ENCODE assay signal across 8 mouse cellular contexts in the genomic region with DNA sequence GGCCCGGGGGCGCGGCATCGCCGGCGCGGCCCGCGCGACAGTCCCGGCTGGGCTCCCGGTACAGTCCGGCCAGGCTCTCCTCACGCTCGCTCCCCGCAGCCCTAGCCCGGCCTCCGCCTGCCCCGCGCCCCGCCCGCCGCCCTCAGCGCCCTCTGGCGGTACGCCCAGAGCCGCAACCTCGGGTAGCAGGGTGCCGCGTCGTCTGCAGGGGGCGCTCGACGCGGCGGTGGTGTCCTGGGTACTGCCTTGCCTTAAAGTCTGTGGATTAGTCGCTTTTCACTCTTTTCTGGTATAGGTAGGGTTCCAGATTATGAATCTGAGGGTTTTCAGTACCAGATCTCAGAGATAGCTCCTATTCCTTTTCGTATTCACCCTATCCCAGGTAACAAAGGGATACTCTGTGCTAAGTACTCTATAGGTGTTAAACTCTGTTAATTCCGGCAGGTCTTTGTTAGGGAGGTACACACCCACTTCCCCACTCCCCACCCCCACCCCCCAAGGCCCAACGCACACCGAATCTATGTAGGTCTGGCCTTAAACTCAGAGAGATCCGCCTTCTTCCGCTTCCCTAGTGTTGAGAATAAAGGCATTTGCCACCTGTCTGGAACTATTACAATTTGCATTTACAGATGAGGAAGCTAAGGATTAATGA. TPM values are rescaled to one million over a fixed set of nuclear protein-coding genes. Genes with fewer than 3 reads are reported as not detected.
DNase-seq lines count a peak whose midpoint lies in the region; ATAC-seq and TF ChIP-seq lines count a peak whose summit lies in the region.

TSS of gene Myrf (minus strand) at position 95 of the 652 bp plus-strand sequence.

- H3K9ac ChIP-seq in heart, embryonic 12.5 days = peak within 1 kb of the TSS; percentile 75
- peak within 1 kb of the TSS; percentile 57 for H3K9ac ChIP-seq in kidney, embryonic 16.5 days (replicated peaks; ENCODE audit: low read length)
- peak within 1 kb of the TSS; percentile 67 for H3K9ac ChIP-seq in liver, embryonic 12.5 days
- H3K9ac ChIP-seq in stomach, embryonic 14.5 days (replicated peaks; ENCODE audit: low read depth, low read length) = peak within 1 kb of the TSS; percentile 67

- peaks cover 14% of the 10 kb centered on the region for H3K27me3 ChIP-seq in heart, embryonic 12.5 days (replicated peaks)
- H3K27me3 ChIP-seq in kidney, embryonic 16.5 days (ENCODE audit: insufficient read depth, low read length) = no peaks in the 10 kb centered on the region
- H3K27me3 ChIP-seq in liver, embryonic 12.5 days (replicated peaks) = peaks cover 45% of the 10 kb centered on the region
- H3K27me3 ChIP-seq in stomach, embryonic 14.5 days (ENCODE audit: control insufficient read depth, insufficient read depth, low read length) = no peaks in the 10 kb centered on the region

- peak; percentile 76 for ATAC-seq in heart, embryonic 12.5 days (ENCODE audit: insufficient number of reproducible peaks, low FRiP score)
- peak; percentile 85 for ATAC-seq in kidney, embryonic 16.5 days (ENCODE audit: low FRiP score, low TSS enrichment)
- peak; percentile 72 for ATAC-seq in liver, embryonic 12.5 days
- peak; percentile 76 for ATAC-seq in stomach, embryonic 14.5 days (ENCODE audit: insufficient number of reproducible peaks, insufficient read depth, low FRiP score, low read depth)

- WGBS in heart, embryonic 12.5 days = 7% methylated on average over 43 of the region's 43 CpGs
- 10% methylated on average over 31 of the region's 43 CpGs for WGBS in kidney, embryonic 16.5 days
- whole genome bisulfite sequencing in liver, embryonic 12.5 days (ENCODE audit: insufficient replicate concordance) = 7% methylated on average over 43 of the region's 43 CpGs
- 5% methylated on average over 42 of the region's 43 CpGs for WGBS in stomach, embryonic 14.5 days

- H3K36me3 ChIP-seq in heart, embryonic 12.5 days = no peaks in the 10 kb centered on the region
- no peaks in the 10 kb centered on the region for H3K36me3 ChIP-seq in kidney, embryonic 16.5 days (ENCODE audit: insufficient read depth, low read length)
- no peaks in the 10 kb centered on the region for H3K36me3 ChIP-seq in liver, embryonic 12.5 days
- no peaks in the 10 kb centered on the region for H3K36me3 ChIP-seq in stomach, embryonic 14.5 days (ENCODE audit: control insufficient read depth, insufficient read depth, low read length)

- H3K4me3 ChIP-seq in embryonic fibroblast, embryonic 13.5 days (ENCODE audit: insufficient read depth, low read length) = peak within 1 kb of the TSS; percentile 12; the same call in 1 of the 2 replicates
- H3K4me3 ChIP-seq in heart, embryonic 12.5 days = peak within 1 kb of the TSS; percentile 53
- peak within 1 kb of the TSS; percentile 52 for H3K4me3 ChIP-seq in kidney, embryonic 16.5 days (ENCODE audit: low read length)
- H3K4me3 ChIP-seq in liver, embryonic 12.5 days = peak within 1 kb of the TSS; percentile 54
- peak within 1 kb of the TSS; percentile 45 for H3K4me3 ChIP-seq in stomach, embryonic 14.5 days (ENCODE audit: low read depth, low read length)

- no peak within 1 kb of the TSS for H3K27ac ChIP-seq in embryonic fibroblast, embryonic 13.5 days (ENCODE audit: insufficient read depth, low read length)
- H3K27ac ChIP-seq in heart, embryonic 12.5 days (ENCODE audit: poor library complexity, severe bottlenecking) = peak within 1 kb of the TSS; percentile 45
- no peak within 1 kb of the TSS for H3K27ac ChIP-seq in kidney, embryonic 16.5 days (ENCODE audit: low read length)
- peak within 1 kb of the TSS; percentile 22; the same call in 1 of the 2 replicates for H3K27ac ChIP-seq in liver, embryonic 12.5 days
- H3K27ac ChIP-seq in stomach, embryonic 14.5 days (ENCODE audit: low read length) = peak within 1 kb of the TSS; percentile 35; the same call in 1 of the 2 replicates

- no peaks in the 10 kb centered on the region for H3K4me1 ChIP-seq in embryonic fibroblast, embryonic 13.5 days (ENCODE audit: control insufficient read depth, insufficient read depth, low read length)
- peaks cover 44% of the 10 kb centered on the region for H3K4me1 ChIP-seq in heart, embryonic 12.5 days (replicated peaks)
- peaks cover 14% of the 10 kb centered on the region for H3K4me1 ChIP-seq in kidney, embryonic 16.5 days (ENCODE audit: insufficient read depth, low read length)
- H3K4me1 ChIP-seq in liver, embryonic 12.5 days = peaks cover 42% of the 10 kb centered on the region
- peaks cover 14% of the 10 kb centered on the region for H3K4me1 ChIP-seq in stomach, embryonic 14.5 days (ENCODE audit: control insufficient read depth, insufficient read depth, low read length)

- peak within 1 kb of the TSS; percentile 77 for H3K4me2 ChIP-seq in heart, embryonic 12.5 days
- H3K4me2 ChIP-seq in kidney, embryonic 16.5 days (replicated peaks; ENCODE audit: low read depth, low read length) = peak within 1 kb of the TSS; percentile 61
- H3K4me2 ChIP-seq in liver, embryonic 12.5 days = peak within 1 kb of the TSS; percentile 85
- peak within 1 kb of the TSS; percentile 62 for H3K4me2 ChIP-seq in stomach, embryonic 14.5 days (replicated peaks; ENCODE audit: low read depth, low read length)

- TF ChIP-seq POLR2A in embryonic fibroblast, embryonic 13.5 days (IDR thresholded peaks at IDR 0.05; ENCODE audit: low read depth, low read length) = no peak

- peak; percentile 84 to 87 for DNase-seq in B cell, adult 2 months
- DNase-seq in brain, adult 2 months (ENCODE audit: low read depth, low spot score) = peak; percentile 75
- peak; percentile 84 for DNase-seq in naive thymus-derived CD4-positive, alpha-beta T cell, adult 2 months (ENCODE audit: low read depth)

- H3K9me3 ChIP-seq in heart, embryonic 12.5 days (replicated peaks) = no peaks in the 10 kb centered on the region
- H3K9me3 ChIP-seq in kidney, embryonic 16.5 days (ENCODE audit: low read length) = no peaks in the 10 kb centered on the region
- H3K9me3 ChIP-seq in liver, embryonic 12.5 days (replicated peaks) = no peaks in the 10 kb centered on the region
- H3K9me3 ChIP-seq in stomach, embryonic 14.5 days (ENCODE audit: control insufficient read depth, low read depth, low read length) = no peaks in the 10 kb centered on the region

- peak; percentile 98 for TF ChIP-seq CTCF in embryonic fibroblast, embryonic 13.5 days (IDR thresholded peaks at IDR 0.05; ENCODE audit: borderline replicate concordance, insufficient read depth, low read length)

RNA-seq across cellular contexts. Expression of gene Myrf, which starts in this region (rescaled TPM):
- polyA plus RNA-seq in embryonic fibroblast, embryonic 13.5 days (2011; ENCODE audit: insufficient read length, low read depth, missing spikeins) = 2.1 and 2.5 TPM in 2 replicates
- 16.2 and 16.5 TPM in 2 replicates for polyA plus RNA-seq in heart, embryonic 12.5 days (2016; fragmentation: Nextera tagmentation; extraction: Ambion mirVana)
- polyA plus RNA-seq in kidney, embryonic 16.5 days (2015; fragmentation: Nextera tagmentation; extraction: Ambion mirVana) = 3.9 and 4.2 TPM in 2 replicates
- 6.6 TPM in 2 replicates for polyA plus RNA-seq in liver, embryonic 12.5 days (2016; fragmentation: Nextera tagmentation; extraction: Ambion mirVana)
- 27.6 and 28.4 TPM in 2 replicates for polyA plus RNA-seq in stomach, embryonic 14.5 days (2014; fragmentation: Nextera tagmentation; extraction: Ambion mirVana)

Comparison
In these comparisons a context has a peak if more than half of its experiments do, and no peak if none do; other contexts are left out.
1. H3K27ac ChIP-seq: peak in heart, embryonic 12.5 days (single experiment), liver, embryonic 12.5 days (single experiment) and stomach, embryonic 14.5 days (single experiment); none in embryonic fibroblast, embryonic 13.5 days (single experiment) and kidney, embryonic 16.5 days (single experiment).
2. Peak in every context shown above with its lines, with median percentiles within 50 percentile points of each other: DNase-seq, H3K4me3 ChIP-seq, ATAC-seq, H3K4me2 ChIP-seq and H3K9ac ChIP-seq.